Mouse (Mus musculus) heart, postnatal 25 days (tissue): ENCODE results near the gene Hoxc8. TPM values are rescaled to one million over a fixed set of nuclear protein-coding genes. Genes with fewer than 3 reads are reported as not detected.

ENCODE experiments used
- DNase-seq: peaks from one replicate; pipeline ENCODE4 v3.0.0; 2022; ENCODE audit warnings: low spot score
- intact Hi-C: fragments of 180-260 bp; cut with DNase I; formaldehyde crosslinking; loops from one replicate; pipeline ENCODE4 v1.15.1; 2025
- total RNA-seq, 2 experiments: library from RNA; stranded (reverse); gene quantifications; 2 replicates each; pipeline ENCODE4 v1.2.3; 2021

The Hoxc8 gene
- total RNA-seq, 2 experiments from 2014 or later: not detected

DNA sequence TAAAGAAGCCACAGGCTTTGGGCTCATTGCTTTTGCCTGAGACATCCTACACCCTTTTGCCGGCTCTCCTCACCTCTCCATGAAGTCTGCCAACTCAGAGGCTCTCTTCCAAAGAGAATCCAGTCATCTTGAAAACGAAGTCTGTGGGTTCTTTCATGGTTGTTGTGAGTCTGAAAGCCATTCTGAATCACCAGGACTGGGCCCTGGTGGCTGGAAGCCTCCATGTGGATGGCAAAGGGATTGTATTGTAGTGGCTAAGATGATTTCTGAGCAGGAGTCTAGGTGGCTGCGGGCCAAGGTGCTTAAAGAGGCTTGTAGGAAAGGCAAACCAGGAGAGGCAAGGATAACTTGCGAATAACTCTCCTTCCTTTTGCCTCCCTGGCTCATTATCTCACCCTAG lies 11.7 kb downstream of the Hoxc8 start:
- intact Hi-C loops: no loop called here
- no peak for DNase-seq

DNA sequence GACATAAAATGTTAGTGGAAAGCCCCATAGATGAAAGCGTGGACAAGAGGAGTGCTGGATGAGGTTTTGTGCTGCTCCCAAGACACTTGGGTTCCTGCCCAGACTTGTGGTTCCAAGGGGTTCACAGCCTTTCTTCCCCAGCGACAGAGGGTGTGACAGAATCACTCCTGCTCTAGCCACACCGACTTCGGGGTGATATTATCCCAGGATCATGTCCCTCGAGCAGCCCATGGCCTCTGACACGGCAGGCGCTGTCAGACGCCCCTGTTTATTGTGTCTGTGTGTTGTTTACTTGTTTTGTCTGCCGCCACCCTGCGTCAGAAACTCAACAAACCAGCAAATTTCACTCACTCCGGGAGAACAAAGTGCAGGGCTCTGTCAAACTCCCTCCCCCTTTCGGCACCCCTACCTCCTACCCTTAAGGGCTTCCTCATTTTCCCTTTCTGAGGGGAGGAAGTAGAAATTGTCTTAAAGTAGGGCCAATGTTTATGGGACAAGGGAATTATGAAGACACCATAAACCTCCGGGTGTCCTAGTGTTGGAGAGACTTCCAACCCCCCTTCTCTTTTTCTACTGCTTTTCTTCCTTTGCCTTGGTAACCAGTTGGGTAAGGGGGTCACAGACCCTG lies 12.5 kb downstream of the Hoxc8 start:
- no peak for DNase-seq
- intact Hi-C loops: no loop called here

GRCm38 (mm10) chr15:103005308-103005707 lies 14.9 kb downstream of the Hoxc8 start:
- no peak for DNase-seq
- intact Hi-C loops: no loop called here

- intact Hi-C loops: no loop called here
- DNase-seq: no peak
Measured at GRCm38 (mm10) chr15:103005797-103006196, 15.4 kb downstream of the Hoxc8 start.

DNA sequence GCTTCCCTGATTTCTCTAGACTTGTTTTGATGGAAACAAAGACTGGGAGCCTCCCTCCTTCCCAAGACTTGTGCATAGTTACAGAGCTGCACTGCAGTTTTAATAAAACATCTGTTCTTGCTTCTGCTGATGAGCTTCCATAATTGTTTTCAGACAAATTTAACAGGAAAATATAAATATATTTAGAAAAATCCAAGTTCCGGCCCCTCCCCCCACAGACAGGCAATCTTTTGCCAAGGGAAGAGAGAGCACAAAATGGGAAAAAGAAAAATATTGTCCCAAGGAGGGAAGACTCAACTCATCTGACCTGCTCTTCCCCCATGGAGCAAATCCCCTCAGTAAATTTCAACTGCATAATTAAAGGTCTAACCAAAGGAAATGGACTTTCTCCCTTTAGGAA lies 15.9 kb downstream of the Hoxc8 start:
- intact Hi-C loops: no loop called here
- no peak for DNase-seq

- intact Hi-C loops: loop anchor here (5.0 kb wide), 1 partner anchor 123 kb away; no protein-coding TSS in a partner anchor
Measured at GRCm38 (mm10) chr15:103009265-103010111, 19.1 kb downstream of the Hoxc8 start.

DNA sequence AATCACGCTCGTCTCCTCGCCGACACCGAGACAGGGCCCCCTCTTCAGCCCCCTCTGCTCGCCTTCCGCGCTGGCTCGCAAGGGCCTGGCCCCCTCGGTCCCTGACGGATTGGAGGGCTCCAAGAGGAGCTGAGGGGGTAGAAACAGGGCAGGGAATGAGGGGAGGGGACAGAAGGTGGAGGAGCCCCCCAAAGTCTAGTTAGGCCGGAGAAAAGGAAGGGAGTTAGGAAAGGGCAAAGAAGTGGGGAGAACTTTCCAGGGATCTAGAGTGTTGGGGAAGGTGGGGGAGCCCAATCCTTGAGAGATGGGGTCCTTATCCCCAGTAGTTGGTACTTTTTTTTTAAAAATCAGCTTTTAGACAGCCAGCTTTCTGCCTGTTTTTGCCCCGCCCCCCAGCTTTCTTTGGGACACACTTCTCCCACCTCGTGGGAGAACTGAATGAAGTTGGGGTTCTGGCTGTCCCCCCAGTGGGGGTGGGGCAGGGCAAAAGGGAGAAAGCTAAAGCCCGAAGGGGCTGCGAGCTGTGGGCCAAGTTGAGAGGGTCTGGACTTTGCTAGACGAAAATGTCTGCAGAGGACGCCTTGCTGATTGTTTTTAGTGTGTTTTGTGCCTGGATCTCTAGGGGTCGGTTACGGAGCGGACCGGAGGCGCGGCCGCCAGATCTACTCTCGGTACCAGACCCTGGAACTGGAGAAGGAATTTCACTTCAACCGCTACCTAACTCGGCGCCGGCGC lies 19.9 kb downstream of the Hoxc8 start:
- intact Hi-C loops: loop anchor here (5.0 kb wide), 1 partner anchor 122 kb away; no protein-coding TSS in a partner anchor
- DNase-seq: no peak

More at GRCm38 (mm10) chr15:103009265-103010111, 19.1 kb downstream of the Hoxc8 start:
- DNase-seq: no peak

DNA sequence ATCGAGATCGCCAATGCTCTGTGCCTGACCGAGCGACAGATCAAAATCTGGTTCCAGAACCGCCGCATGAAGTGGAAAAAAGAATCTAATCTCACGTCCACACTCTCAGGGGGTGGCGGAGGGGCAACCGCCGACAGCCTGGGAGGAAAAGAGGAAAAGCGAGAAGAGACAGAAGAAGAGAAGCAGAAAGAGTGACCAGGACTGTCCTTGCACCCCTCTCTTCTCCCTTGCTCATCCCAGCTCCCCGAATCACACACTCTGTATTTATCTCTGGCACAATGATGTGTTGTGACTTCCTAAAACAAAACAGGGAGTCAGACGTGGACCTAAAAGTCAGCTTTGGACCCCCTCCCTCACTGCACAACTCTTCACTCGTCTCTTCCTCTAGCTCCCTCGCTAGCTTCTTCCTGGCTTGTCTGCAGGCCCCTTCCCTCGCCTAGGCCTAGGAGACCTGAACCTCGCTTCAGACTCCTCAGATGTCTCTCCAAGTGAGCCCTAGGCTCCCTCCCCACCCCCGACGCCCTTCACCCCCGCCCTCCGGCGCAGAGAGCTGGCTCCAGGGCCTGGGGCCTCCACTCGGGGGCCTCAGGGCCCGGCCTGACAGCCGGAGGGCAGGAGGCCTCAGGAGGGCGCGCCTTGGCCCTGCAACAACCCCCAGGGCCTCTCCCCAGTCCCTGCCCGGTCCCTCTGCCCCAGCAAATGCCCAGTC lies 20.6 kb downstream of the Hoxc8 start:
- intact Hi-C loops: loop anchor here (5.0 kb wide), 1 partner anchor 121 kb away; no protein-coding TSS in a partner anchor
- DNase-seq: no peak

GRCm38 (mm10) chr15:103011928-103012486 lies 21.6 kb downstream of the Hoxc8 start:
- intact Hi-C loops: loop anchor here (2.0 to 5.0 kb wide), 3 partner anchors 23 to 153 kb away; no protein-coding TSS in a partner anchor
- DNase-seq: no peak

- intact Hi-C loops: loop anchor here (2.0 to 5.0 kb wide), 3 partner anchors 25 to 151 kb away; no protein-coding TSS in a partner anchor
- no peak for DNase-seq
Measured at GRCm38 (mm10) chr15:103013238-103013984, 23.0 kb downstream of the Hoxc8 start.

DNA sequence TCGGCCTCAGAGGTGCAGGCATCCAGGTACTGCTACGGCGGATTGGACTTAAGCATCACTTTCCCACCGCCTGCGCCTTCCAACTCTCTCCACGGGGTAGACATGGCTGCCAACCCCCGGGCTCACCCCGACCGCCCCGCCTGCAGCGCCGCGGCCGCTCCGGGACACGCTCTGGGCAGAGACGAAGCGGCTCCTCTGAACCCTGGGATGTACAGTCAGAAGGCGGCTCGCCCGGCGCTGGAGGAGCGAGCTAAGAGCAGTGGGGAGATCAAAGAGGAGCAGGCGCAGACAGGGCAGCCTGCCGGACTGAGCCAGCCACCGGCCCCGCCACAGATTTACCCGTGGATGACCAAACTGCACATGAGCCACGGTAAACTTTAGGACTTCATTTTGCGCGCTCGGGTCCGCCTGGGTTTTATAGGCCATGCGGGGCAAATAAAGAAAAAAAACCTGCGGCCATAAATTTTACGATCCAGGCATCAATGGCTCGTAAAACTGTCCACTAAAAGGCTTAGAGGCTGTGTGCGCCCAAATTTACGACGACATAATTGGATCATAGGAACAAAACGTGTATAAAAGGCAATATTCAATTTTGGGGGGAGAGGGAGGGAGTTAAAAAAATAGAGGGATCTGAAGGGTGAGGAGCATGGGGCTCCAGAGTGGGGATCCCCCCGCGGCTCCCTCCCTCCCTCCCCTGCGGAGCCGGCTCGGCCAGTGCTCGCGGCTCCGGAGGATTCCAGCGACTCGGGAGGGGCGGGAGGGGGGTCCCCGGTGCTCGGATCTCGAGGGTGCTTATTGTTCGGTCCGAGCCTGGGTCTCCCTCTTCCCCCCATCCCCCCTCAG lies 24.0 kb downstream of the Hoxc8 start:
- intact Hi-C loops: loop anchor here (5.0 kb wide), 1 partner anchor 118 kb away; no protein-coding TSS in a partner anchor
- DNase-seq: no peak

GRCm38 (mm10) chr15:103015009-103015399 lies 24.6 kb downstream of the Hoxc8 start:
- no peak for DNase-seq
- intact Hi-C loops: no loop called here

DNA sequence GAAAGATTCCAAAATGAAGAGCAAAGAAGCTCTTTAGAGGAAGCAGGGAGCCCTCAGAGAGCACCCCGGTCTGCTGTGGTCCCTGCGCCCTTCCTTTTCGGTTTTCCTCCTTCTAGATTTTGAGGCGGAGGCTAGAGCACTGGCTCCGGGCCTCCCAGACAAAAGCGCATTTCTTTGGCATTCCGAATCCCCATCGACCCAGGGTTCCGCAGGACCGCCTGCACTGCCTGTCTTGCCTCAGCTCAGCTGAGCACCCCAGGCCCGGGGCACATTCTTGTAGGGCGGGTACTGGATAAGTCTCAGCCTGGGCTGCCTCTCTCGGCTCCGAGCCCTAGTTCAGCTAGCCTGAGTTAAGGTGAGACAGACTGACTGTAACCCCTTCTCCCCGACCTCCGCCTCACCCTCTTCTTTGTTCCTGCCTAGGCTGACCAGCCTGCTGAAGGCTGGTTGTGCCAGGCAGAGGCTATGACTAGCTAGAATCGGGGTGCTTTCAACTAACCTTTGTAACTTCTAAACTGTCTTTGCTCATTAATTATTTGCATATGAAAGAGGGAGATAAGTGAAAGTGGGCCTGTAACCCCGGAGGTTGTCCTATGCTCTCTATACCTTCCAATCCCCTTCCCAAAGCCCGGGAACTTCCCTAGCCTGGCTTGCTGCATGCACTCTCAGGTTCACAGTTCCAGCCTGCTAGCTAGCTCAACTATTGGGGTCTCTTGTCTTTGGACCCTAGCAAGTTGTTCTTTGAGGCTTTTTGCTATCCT lies 25.2 kb downstream of the Hoxc8 start:
- intact Hi-C loops: no loop called here
- DNase-seq: no peak

DNA sequence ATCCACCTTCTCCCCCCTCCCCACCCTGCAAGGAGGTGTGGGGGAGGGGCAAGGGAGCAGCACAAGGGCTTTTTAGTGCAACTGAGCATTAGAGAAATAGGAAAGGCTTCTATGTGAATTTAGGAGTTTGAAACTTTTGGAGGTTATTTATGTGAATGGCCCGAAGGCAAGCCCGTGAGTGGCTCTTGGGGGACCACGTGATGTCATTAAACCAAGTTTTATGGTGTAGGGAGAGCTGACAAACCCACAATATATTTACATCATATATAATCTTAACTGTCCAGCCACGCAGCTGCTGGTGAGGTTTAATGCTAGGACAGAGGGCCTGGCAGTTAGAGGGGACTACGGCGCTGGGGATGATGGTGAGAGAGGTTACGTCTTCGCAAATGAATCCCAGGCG lies 28.2 kb downstream of the Hoxc8 start, which contains the start of gene Hoxc4:
Gene Hoxc4, plus strand, starts transcription at position 299 of the 400 bp plus-strand sequence.
- intact Hi-C loops: no loop called here
- DNase-seq: no peak

DNA sequence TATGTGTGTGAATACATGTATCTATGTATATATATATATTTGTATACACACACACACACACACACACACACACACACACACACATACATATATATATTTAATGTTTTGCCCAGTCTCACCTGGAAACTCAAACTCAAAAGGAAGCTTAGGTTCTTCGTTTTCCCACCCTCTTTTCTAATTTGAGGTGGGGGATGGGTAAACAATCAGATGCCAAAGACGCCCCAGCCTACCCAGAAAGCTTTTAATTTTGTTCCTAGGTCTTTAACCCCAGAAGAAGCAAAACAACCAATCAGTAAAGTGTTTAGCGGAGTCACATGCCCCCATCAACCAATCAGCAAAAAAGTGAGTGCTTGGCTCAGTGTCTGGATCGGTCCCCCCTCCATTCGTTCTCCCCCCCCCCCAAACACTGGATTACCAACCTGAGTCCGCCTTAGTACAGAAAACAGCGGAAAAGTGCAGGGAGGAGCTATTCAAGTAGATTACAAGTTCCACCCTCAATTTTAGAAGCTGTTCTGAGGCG lies 30.6 kb downstream of the Hoxc8 start:
- DNase-seq: no peak
- intact Hi-C loops: no loop called here

DNA sequence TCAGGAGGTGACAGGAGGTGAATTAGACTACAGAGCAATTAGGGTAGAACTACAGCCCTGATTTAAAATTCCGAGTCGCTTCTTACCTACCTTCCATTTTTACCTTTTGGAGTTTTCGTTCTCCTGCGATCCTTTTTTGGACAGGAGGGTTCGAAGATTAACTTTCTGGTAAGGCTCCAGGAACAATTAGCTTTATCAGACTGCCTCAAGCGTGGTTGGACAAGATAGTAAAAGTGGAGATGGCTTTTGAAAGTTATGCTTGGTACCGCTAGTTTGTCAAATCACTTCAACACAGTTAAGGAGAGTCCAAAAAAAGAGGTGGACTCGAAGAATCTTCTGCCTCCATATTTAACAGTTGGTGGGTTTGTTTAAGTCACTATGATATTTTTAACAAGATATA lies 31.1 kb downstream of the Hoxc8 start:
- intact Hi-C loops: no loop called here
- DNase-seq: no peak

DNA sequence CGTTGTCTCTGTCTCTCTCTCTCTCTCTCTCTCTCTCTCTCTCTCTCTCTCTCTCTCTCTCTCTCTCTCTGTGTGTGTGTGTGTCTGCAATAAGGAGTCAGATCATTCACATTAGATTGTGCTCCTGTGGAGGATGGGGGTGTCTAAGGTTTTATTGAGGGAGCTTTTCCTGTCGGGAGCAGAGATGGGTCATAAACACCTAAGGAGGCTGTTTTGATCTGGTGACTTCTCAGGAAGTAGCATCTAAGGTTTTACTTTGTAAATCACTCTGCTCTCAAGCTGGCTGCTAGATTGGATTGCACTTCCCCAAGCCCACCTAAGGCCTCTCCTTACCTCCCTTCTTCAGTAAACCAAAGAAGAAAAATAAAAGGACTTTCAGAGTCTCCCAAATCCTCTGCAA lies 33.7 kb downstream of the Hoxc8 start:
- DNase-seq: no peak
- intact Hi-C loops: no loop called here
